Mouse (Mus musculus): ENCODE data around the gene Mrpl48. TPM values are rescaled to one million over a fixed set of nuclear protein-coding genes. Genes with fewer than 3 reads are reported as not detected.

The Mrpl48 gene
- 85.9 and 89.2 TPM in 2 replicates for polyA plus RNA-seq (2015; fragmentation: Nextera tagmentation; extraction: Ambion mirVana)

GRCm38 (mm10) chr7:100608130-100608741, at the start of gene Mrpl48:
Gene Mrpl48 (minus strand): TSS chr7:100608301.
- Histone ChIP-seq H3K36me3 (ENCODE audit: control insufficient read depth, insufficient read depth, low read length) (no peaks in the 10 kb centered on the region), H3K9ac (ENCODE audit: low read depth, low read length) (peak within 1 kb of the TSS; percentile 100), H3K27me3 (replicated peaks; ENCODE audit: control insufficient read depth, insufficient read depth, low read length) (no peaks in the 10 kb centered on the region), H3K27ac (ENCODE audit: low read length) (peak within 1 kb of the TSS; percentile 100), H3K4me2 (ENCODE audit: low read depth, low read length) (peak within 1 kb of the TSS; percentile 73), H3K4me1 (ENCODE audit: control insufficient read depth, insufficient read depth, low read length) (no peaks in the 10 kb centered on the region), H3K4me3 (ENCODE audit: low read length) (peak within 1 kb of the TSS; percentile 100), H3K9me3 (ENCODE audit: control insufficient read depth, low read length) (no peaks in the 10 kb centered on the region)
- 0% methylated on average over 42 of the region's 43 CpGs for WGBS
- peak; percentile 36 for ATAC-seq

DNA sequence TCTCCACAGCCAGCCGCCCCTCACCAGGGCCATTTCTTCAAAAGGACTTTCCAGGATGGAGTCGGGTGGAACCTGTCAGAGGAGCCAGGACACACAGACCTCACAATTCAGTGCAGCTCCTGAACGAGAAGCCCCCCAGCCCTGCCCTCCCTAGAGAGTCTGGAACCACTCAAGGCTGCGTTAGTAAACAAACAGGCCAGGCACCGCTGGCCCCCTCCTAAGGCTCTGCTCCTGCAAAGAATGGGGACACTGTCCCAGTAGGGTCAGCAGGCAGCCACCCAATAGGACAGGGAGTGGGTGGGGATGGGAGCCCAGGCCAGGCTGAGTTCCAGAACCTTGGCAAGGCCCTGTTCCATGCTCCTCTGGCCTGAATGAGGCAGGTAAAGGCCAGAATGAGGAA, 48.6 kb upstream of the Mrpl48 start:
- Histone ChIP-seq H3K27me3 (replicated peaks; ENCODE audit: control insufficient read depth, insufficient read depth, low read length) (no peaks in the 10 kb centered on the region), H3K9me3 (ENCODE audit: control insufficient read depth, low read length) (no peaks in the 10 kb centered on the region), H3K36me3 (ENCODE audit: control insufficient read depth, insufficient read depth, low read length) (no peaks in the 10 kb centered on the region), H3K4me2 (ENCODE audit: low read depth, low read length) (no peak overlapping the region), H3K27ac (ENCODE audit: low read length) (no peak overlapping the region), H3K9ac (ENCODE audit: low read depth, low read length) (no peak overlapping the region), H3K4me1 (ENCODE audit: control insufficient read depth, insufficient read depth, low read length) (no peaks in the 10 kb centered on the region), H3K4me3 (ENCODE audit: low read length) (no peak overlapping the region)
- ATAC-seq, result 0 out of 2 replicates have a peak, but pooled peaks have one; percentile 14
- 35% methylated on average over 5 of the region's 5 CpGs for WGBS

- no peak overlapping the region for H3K4me2 ChIP-seq (ENCODE audit: low read depth, low read length)
- 87% methylated on average over 8 of the region's 8 CpGs for WGBS
- no peaks in the 10 kb centered on the region for H3K27me3 ChIP-seq (replicated peaks; ENCODE audit: control insufficient read depth, insufficient read depth, low read length)
- no peaks in the 10 kb centered on the region for H3K36me3 ChIP-seq (ENCODE audit: control insufficient read depth, insufficient read depth, low read length)
- H3K4me3 ChIP-seq (ENCODE audit: low read length), result no peak overlapping the region
- no peak overlapping the region for H3K9ac ChIP-seq (ENCODE audit: low read depth, low read length)
- H3K27ac ChIP-seq (ENCODE audit: low read length), result no peak overlapping the region
- no peaks in the 10 kb centered on the region for H3K9me3 ChIP-seq (ENCODE audit: control insufficient read depth, low read length)
- no peaks in the 10 kb centered on the region for H3K4me1 ChIP-seq (ENCODE audit: control insufficient read depth, insufficient read depth, low read length)
- ATAC-seq, result no peak
These were observed 46.3 kb upstream of the Mrpl48 start for GRCm38 (mm10) chr7:100654441-100654840.

DNA sequence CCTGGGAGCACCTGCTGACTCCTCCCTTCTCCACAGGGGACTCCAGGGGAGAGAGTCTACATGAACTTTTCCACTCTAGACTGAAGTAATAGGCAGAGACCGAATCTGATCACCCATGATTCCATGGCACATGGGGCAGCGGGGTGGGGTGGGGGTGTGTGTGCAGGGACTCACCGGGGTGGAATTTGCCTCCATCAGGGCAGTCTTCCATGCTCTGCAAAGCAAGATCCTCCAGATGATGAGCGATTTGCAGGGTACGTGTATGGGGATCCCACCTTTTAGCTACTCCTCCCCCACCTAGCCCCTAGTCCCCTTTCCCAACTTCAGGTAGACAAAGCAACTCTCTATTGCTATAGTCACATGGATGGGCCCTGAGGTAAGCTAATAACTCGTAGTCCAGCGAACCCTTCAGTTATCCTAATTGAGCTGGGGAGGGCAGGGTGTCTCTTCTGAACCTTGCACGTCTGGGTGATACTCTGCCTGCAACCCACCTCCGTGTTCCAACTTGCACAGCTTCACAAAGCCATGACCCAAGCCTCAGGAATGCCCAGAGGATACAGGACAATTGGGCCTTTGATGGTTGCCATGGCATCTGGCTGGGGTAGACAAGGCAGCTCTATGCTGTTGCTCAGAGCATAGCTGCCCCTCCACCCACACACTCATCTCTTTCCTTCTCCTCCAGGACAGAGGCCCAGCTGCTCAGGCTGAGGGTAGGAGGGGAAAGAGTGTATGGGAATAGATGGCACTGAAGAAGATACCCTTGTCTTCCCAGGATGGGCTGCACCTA, 45.6 kb upstream of the Mrpl48 start:
- ATAC-seq, result no peak
- Histone ChIP-seq H3K4me1 (ENCODE audit: control insufficient read depth, insufficient read depth, low read length) (no peaks in the 10 kb centered on the region), H3K27ac (ENCODE audit: low read length) (no peak overlapping the region), H3K4me3 (ENCODE audit: low read length) (no peak overlapping the region), H3K4me2 (ENCODE audit: low read depth, low read length) (no peak overlapping the region), H3K9me3 (ENCODE audit: control insufficient read depth, low read length) (no peaks in the 10 kb centered on the region), H3K9ac (ENCODE audit: low read depth, low read length) (no peak overlapping the region), H3K36me3 (ENCODE audit: control insufficient read depth, insufficient read depth, low read length) (no peaks in the 10 kb centered on the region), H3K27me3 (replicated peaks; ENCODE audit: control insufficient read depth, insufficient read depth, low read length) (no peaks in the 10 kb centered on the region)
- 83% methylated on average over 9 of the region's 9 CpGs for WGBS

DNA sequence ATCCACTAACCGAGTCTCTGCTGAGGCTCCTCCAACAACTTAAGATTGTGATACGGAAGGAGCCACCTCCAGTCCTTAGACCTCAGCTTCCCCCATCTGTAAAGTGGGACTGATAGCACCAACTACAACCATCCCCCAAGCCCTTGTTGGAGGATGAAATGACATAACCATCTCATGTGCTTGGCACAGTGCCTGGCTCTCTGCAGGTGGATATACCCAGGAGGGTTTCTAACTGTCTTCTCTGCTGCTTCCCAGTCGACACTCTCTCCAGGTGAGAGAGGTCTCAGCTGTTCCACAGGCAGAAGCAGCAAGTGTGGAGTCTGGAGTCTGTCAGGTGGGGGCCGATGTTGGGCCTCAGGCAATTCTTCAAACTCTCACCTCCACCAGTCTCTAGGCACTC, 42.9 kb upstream of the Mrpl48 start:
- Histone ChIP-seq H3K9ac (ENCODE audit: low read depth, low read length) (no peak overlapping the region), H3K36me3 (ENCODE audit: control insufficient read depth, insufficient read depth, low read length) (no peaks in the 10 kb centered on the region), H3K27ac (ENCODE audit: low read length) (no peak overlapping the region), H3K4me2 (ENCODE audit: low read depth, low read length) (no peak overlapping the region), H3K4me1 (ENCODE audit: control insufficient read depth, insufficient read depth, low read length) (no peaks in the 10 kb centered on the region), H3K4me3 (ENCODE audit: low read length) (no peak overlapping the region), H3K9me3 (ENCODE audit: control insufficient read depth, low read length) (no peaks in the 10 kb centered on the region), H3K27me3 (replicated peaks; ENCODE audit: control insufficient read depth, insufficient read depth, low read length) (no peaks in the 10 kb centered on the region)
- 0 out of 2 replicates have a peak, but pooled peaks have one; percentile 3 for ATAC-seq
- WGBS, result 58% methylated on average over 4 of the region's 4 CpGs

GRCm38 (mm10) chr7:100650421-100650820, 42.3 kb upstream of the Mrpl48 start:
- no peak overlapping the region for H3K9ac ChIP-seq (ENCODE audit: low read depth, low read length)
- no peaks in the 10 kb centered on the region for H3K9me3 ChIP-seq (ENCODE audit: control insufficient read depth, low read length)
- H3K27me3 ChIP-seq (replicated peaks; ENCODE audit: control insufficient read depth, insufficient read depth, low read length), result no peaks in the 10 kb centered on the region
- no peak overlapping the region for H3K4me2 ChIP-seq (ENCODE audit: low read depth, low read length)
- 74% methylated on average over 6 of the region's 6 CpGs for WGBS
- no peak for ATAC-seq
- H3K4me3 ChIP-seq (ENCODE audit: low read length), result no peak overlapping the region
- H3K4me1 ChIP-seq (ENCODE audit: control insufficient read depth, insufficient read depth, low read length), result no peaks in the 10 kb centered on the region
- H3K27ac ChIP-seq (ENCODE audit: low read length), result no peak overlapping the region
- no peaks in the 10 kb centered on the region for H3K36me3 ChIP-seq (ENCODE audit: control insufficient read depth, insufficient read depth, low read length)

DNA sequence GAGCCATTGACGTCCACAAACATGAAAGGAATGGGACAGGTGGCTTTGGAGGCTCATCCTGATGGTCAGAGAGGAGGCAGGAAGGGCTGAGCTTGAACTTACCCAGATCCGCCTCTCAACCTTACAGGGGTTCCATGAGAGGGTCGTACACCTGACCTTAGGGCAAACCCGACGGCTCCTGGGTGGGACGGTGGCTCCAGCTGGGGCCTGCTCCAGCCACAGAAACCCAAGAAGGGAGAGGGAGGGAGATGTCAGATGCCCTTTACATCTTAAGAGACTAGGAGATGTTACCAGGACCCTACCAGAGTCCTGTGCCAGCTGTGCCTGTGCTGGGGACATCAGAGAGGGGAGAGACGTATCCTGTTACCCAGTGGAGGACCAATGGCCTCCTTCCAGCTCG, 41.7 kb upstream of the Mrpl48 start:
- no peak overlapping the region for H3K9ac ChIP-seq (ENCODE audit: low read depth, low read length)
- H3K4me3 ChIP-seq (ENCODE audit: low read length), result no peak overlapping the region
- H3K36me3 ChIP-seq (ENCODE audit: control insufficient read depth, insufficient read depth, low read length), result no peaks in the 10 kb centered on the region
- H3K4me2 ChIP-seq (ENCODE audit: low read depth, low read length), result no peak overlapping the region
- H3K9me3 ChIP-seq (ENCODE audit: control insufficient read depth, low read length), result no peaks in the 10 kb centered on the region
- H3K27ac ChIP-seq (ENCODE audit: low read length), result no peak overlapping the region
- H3K27me3 ChIP-seq (replicated peaks; ENCODE audit: control insufficient read depth, insufficient read depth, low read length), result no peaks in the 10 kb centered on the region
- no peak for ATAC-seq
- no peaks in the 10 kb centered on the region for H3K4me1 ChIP-seq (ENCODE audit: control insufficient read depth, insufficient read depth, low read length)
- WGBS, result 74% methylated on average over 8 of the region's 8 CpGs

GRCm38 (mm10) chr7:100649095-100649494, 41.0 kb upstream of the Mrpl48 start:
- 77% methylated on average over 4 of the region's 4 CpGs for WGBS

DNA sequence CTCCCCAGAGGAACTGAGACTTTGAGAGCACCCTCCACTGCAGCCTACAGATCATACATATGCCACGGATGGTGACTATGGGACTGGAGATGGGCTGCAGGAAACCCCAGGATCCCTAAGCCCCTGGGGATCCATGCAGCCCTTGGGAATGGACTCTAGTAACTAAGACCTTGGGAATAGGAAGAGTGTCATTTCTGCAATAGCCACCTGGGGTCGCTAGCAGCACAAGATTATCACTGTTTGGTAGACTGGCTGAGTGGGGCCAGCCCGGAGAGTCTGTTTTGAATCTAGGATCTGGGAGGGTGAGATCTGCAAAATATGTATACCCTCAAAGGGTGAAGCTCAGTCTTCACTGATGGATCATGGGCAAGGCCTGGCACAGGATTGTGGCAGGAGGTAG, 37.0 kb upstream of the Mrpl48 start:
- Histone ChIP-seq H3K4me1 (ENCODE audit: control insufficient read depth, insufficient read depth, low read length) (no peaks in the 10 kb centered on the region), H3K27me3 (replicated peaks; ENCODE audit: control insufficient read depth, insufficient read depth, low read length) (no peaks in the 10 kb centered on the region), H3K4me3 (ENCODE audit: low read length) (no peak overlapping the region), H3K4me2 (ENCODE audit: low read depth, low read length) (no peak overlapping the region), H3K36me3 (ENCODE audit: control insufficient read depth, insufficient read depth, low read length) (no peaks in the 10 kb centered on the region), H3K9ac (ENCODE audit: low read depth, low read length) (no peak overlapping the region), H3K9me3 (ENCODE audit: control insufficient read depth, low read length) (no peaks in the 10 kb centered on the region), H3K27ac (ENCODE audit: low read length) (no peak overlapping the region)
- 32% methylated on average over 3 of the region's 3 CpGs for WGBS
- ATAC-seq, result 0 out of 2 replicates have a peak, but pooled peaks have one; percentile 3

More at GRCm38 (mm10) chr7:100649095-100649494, 41.0 kb upstream of the Mrpl48 start:
- Histone ChIP-seq H3K27ac (ENCODE audit: low read length) (no peak overlapping the region), H3K9ac (ENCODE audit: low read depth, low read length) (no peak overlapping the region), H3K27me3 (replicated peaks; ENCODE audit: control insufficient read depth, insufficient read depth, low read length) (no peaks in the 10 kb centered on the region), H3K4me3 (ENCODE audit: low read length) (no peak overlapping the region), H3K9me3 (ENCODE audit: control insufficient read depth, low read length) (no peaks in the 10 kb centered on the region), H3K4me1 (ENCODE audit: control insufficient read depth, insufficient read depth, low read length) (no peaks in the 10 kb centered on the region), H3K36me3 (ENCODE audit: control insufficient read depth, insufficient read depth, low read length) (no peaks in the 10 kb centered on the region), H3K4me2 (ENCODE audit: low read depth, low read length) (no peak overlapping the region)
- ATAC-seq, result no peak
